8 mouse cellular contexts compared by ENCODE assay signal in the genomic region with DNA sequence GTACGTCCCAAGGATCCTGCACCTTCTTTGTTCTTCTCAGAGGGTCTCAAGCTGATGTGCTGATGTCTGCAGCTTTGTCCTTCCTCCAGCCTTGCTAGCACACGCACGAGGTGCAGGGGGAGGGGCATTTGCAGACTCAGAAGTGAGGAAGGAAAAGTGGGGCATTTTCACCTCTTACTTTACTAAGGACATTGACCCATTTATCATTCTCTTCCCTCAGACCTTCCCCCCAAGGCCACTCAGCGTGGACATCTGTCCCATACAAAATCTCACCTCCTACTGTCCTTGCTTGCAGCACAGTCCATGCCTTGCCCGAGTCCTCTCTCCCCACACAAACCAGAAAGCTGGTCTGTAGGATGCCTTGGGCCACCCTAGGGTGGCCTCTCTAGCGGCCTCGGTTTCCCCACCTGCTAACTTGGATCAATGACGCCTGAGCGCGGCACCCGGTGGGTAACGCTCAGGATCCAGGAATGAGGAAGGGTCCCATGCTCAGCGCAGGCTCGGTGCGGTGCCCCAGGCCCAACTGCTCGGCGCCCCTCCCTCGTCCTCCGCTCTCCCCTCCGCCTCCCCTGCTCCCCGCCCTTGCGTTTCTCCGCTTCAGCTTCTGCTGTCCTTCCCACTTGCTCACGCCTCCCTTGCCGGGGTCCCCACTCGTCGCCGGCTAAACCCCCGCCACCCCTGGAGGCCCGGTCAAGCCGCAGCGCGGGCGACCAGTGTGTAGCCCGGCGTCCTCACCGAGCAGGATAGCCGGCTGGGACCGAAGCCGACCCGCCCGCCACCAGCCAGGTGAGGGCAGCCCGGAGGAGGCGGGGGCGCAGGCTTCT. TPM values are rescaled to one million over a fixed set of nuclear protein-coding genes. Genes with fewer than 3 reads are reported as not detected.
DNase-seq lines count a peak whose midpoint lies in the region; ATAC-seq and TF ChIP-seq lines count a peak whose summit lies in the region.

A gene (plus strand): TSS at position 643 of the 824 bp plus-strand sequence.

- DNase-seq in heart, adult 9 months (ENCODE audit: low spot score in 2 of 2): no peak
- DNase-seq in brain, adult 2 months (ENCODE audit: low read depth, low spot score): peak; percentile 74
- DNase-seq in embryonic facial prominence, embryonic 14.5 days (ENCODE audit: low spot score): peak; percentile 45
- DNase-seq in liver, embryonic 13.5 days: no peak
- no peak for DNase-seq in thymus, postnatal 36 days

- H3K4me2 ChIP-seq in heart, embryonic 11.5 days: peak within 1 kb of the TSS; percentile 95
- peak within 1 kb of the TSS; percentile 96 for H3K4me2 ChIP-seq in embryonic facial prominence, embryonic 14.5 days (ENCODE audit: low read depth, low read length)
- peak within 1 kb of the TSS; percentile 91 for H3K4me2 ChIP-seq in intestine, embryonic 16.5 days (ENCODE audit: low read depth, low read length)
- peak within 1 kb of the TSS; percentile 63 for H3K4me2 ChIP-seq in liver, embryonic 13.5 days

- H3K27me3 ChIP-seq in heart, embryonic 11.5 days (ENCODE audit: control insufficient read depth, insufficient read depth, low read length): peaks cover 35% of the 10 kb centered on the region
- H3K27me3 ChIP-seq in embryonic facial prominence, embryonic 14.5 days (replicated peaks; ENCODE audit: control insufficient read depth, insufficient read depth, low read length): peaks cover 55% of the 10 kb centered on the region
- peaks cover 30% of the 10 kb centered on the region for H3K27me3 ChIP-seq in intestine, embryonic 16.5 days (replicated peaks; ENCODE audit: control insufficient read depth, insufficient read depth, low read length)
- peaks cover 93% of the 10 kb centered on the region for H3K27me3 ChIP-seq in liver, embryonic 13.5 days
- H3K27me3 ChIP-seq in small intestine, adult 2 months (ENCODE audit: control insufficient read depth, insufficient read depth, low read length): peaks cover 45% of the 10 kb centered on the region

- H3K9ac ChIP-seq in heart, embryonic 11.5 days (ENCODE audit: low read depth, low read length): peak within 1 kb of the TSS; percentile 76
- peak within 1 kb of the TSS; percentile 71 for H3K9ac ChIP-seq in embryonic facial prominence, embryonic 14.5 days (ENCODE audit: low read depth, low read length)
- peak within 1 kb of the TSS; percentile 61 for H3K9ac ChIP-seq in intestine, embryonic 16.5 days (ENCODE audit: low read depth, low read length)
- H3K9ac ChIP-seq in liver, embryonic 13.5 days: peak within 1 kb of the TSS; percentile 42; the same call in 1 of the 2 replicates

- no peak for TF ChIP-seq POLR2A in small intestine, adult 2 months (IDR thresholded peaks at IDR 0.05; ENCODE audit: low read depth, low read length)

- H3K9me3 ChIP-seq in heart, embryonic 11.5 days (replicated peaks; ENCODE audit: control insufficient read depth, low read length): no peaks in the 10 kb centered on the region
- H3K9me3 ChIP-seq in embryonic facial prominence, embryonic 14.5 days (ENCODE audit: control insufficient read depth, low read length): peaks cover 10% of the 10 kb centered on the region; the same call in 1 of the 2 replicates
- H3K9me3 ChIP-seq in intestine, embryonic 16.5 days (ENCODE audit: control insufficient read depth, low read length): no peaks in the 10 kb centered on the region
- H3K9me3 ChIP-seq in liver, embryonic 13.5 days (replicated peaks): 0 out of 2 replicates have a peak, but pooled peaks cover 3% of the 10 kb centered on the region

- TF ChIP-seq CTCF in small intestine, adult 2 months (IDR thresholded peaks at IDR 0.05; ENCODE audit: extremely low read depth, insufficient read length, insufficient replicate concordance, low read depth, low read length): no peak

- H3K4me3 ChIP-seq in heart, embryonic 11.5 days (ENCODE audit: low read depth, low read length): peak within 1 kb of the TSS; percentile 65
- peak within 1 kb of the TSS; percentile 64 for H3K4me3 ChIP-seq in embryonic facial prominence, embryonic 14.5 days (ENCODE audit: low read depth, low read length)
- peak within 1 kb of the TSS; percentile 52 for H3K4me3 ChIP-seq in intestine, embryonic 16.5 days (ENCODE audit: low read length)
- peak within 1 kb of the TSS; percentile 44 for H3K4me3 ChIP-seq in liver, embryonic 13.5 days (replicated peaks)
- peak within 1 kb of the TSS; percentile 13 for H3K4me3 ChIP-seq in small intestine, adult 2 months (ENCODE audit: low read depth, low read length)

- no peak within 1 kb of the TSS for H3K27ac ChIP-seq in heart, embryonic 11.5 days (ENCODE audit: low read depth, low read length)
- H3K27ac ChIP-seq in embryonic facial prominence, embryonic 14.5 days (replicated peaks; ENCODE audit: low read depth, low read length): no peak within 1 kb of the TSS; the same call in 1 of the 2 replicates
- H3K27ac ChIP-seq in intestine, embryonic 16.5 days (ENCODE audit: low read length): no peak within 1 kb of the TSS
- H3K27ac ChIP-seq in liver, embryonic 13.5 days: no peak within 1 kb of the TSS
- H3K27ac ChIP-seq in small intestine, adult 2 months (ENCODE audit: insufficient read depth, low read depth, low read length): no peak within 1 kb of the TSS

- WGBS in heart, embryonic 11.5 days (ENCODE audit: insufficient replicate concordance): 2% methylated on average over 45 of the region's 45 CpGs
- 2% methylated on average over 29 of the region's 45 CpGs for WGBS in embryonic facial prominence, embryonic 14.5 days
- 2% methylated on average over 44 of the region's 45 CpGs for WGBS in intestine, embryonic 16.5 days
- 2% methylated on average over 45 of the region's 45 CpGs for WGBS in liver, embryonic 13.5 days (ENCODE audit: insufficient replicate concordance)
- WGBS in small intestine, adult 2 months: 5% methylated on average over 44 of the region's 45 CpGs

- peaks cover 9% of the 10 kb centered on the region for H3K4me1 ChIP-seq in heart, embryonic 11.5 days (ENCODE audit: control insufficient read depth, insufficient read depth, low read length)
- H3K4me1 ChIP-seq in embryonic facial prominence, embryonic 14.5 days (ENCODE audit: control insufficient read depth, insufficient read depth, low read length): peaks cover 12% of the 10 kb centered on the region
- peaks cover 16% of the 10 kb centered on the region for H3K4me1 ChIP-seq in intestine, embryonic 16.5 days (ENCODE audit: control insufficient read depth, insufficient read depth, low read length)
- peaks cover 34% of the 10 kb centered on the region for H3K4me1 ChIP-seq in liver, embryonic 13.5 days (replicated peaks)
- peaks cover 13% of the 10 kb centered on the region for H3K4me1 ChIP-seq in small intestine, adult 2 months (ENCODE audit: control insufficient read depth, insufficient read depth, insufficient read length, low read length)

- no peak for ATAC-seq in heart, embryonic 11.5 days (replicated peaks; ENCODE audit: insufficient number of reproducible peaks, low FRiP score, low TSS enrichment)
- ATAC-seq in embryonic facial prominence, embryonic 14.5 days (ENCODE audit: low read depth): peak; percentile 69
- peak; percentile 27; the same call in 1 of the 2 replicates for ATAC-seq in intestine, embryonic 16.5 days
- no peak for ATAC-seq in liver, embryonic 13.5 days (ENCODE audit: low read depth)

- H3K36me3 ChIP-seq in heart, embryonic 11.5 days (ENCODE audit: control insufficient read depth, insufficient read depth, low read length): no peaks in the 10 kb centered on the region
- no peaks in the 10 kb centered on the region for H3K36me3 ChIP-seq in embryonic facial prominence, embryonic 14.5 days (ENCODE audit: control insufficient read depth, insufficient read depth, low read length)
- no peaks in the 10 kb centered on the region for H3K36me3 ChIP-seq in intestine, embryonic 16.5 days (ENCODE audit: control insufficient read depth, insufficient read depth, low read length)
- H3K36me3 ChIP-seq in liver, embryonic 13.5 days: no peaks in the 10 kb centered on the region
- no peaks in the 10 kb centered on the region for H3K36me3 ChIP-seq in small intestine, adult 2 months (ENCODE audit: control insufficient read depth, insufficient read depth, low read length)

RNA-seq across cellular contexts. Expression of the gene that starts here (rescaled TPM):
- polyA plus RNA-seq in heart, embryonic 11.5 days (2014; fragmentation: Nextera tagmentation; extraction: Ambion mirVana): 15.7 and 16.2 TPM in 2 replicates
- 19.9 and 22.8 TPM in 2 replicates for polyA plus RNA-seq in embryonic facial prominence, embryonic 14.5 days (2014; fragmentation: Nextera tagmentation; extraction: Ambion mirVana)
- 3.3 and 4.8 TPM in 2 replicates for polyA plus RNA-seq in intestine, embryonic 16.5 days (2015; fragmentation: Nextera tagmentation; extraction: Ambion mirVana)
- 3.0 and 4.4 TPM in 2 replicates for polyA plus RNA-seq in liver, embryonic 13.5 days (2015; fragmentation: Nextera tagmentation; extraction: Ambion mirVana)
- 3.5 and 4.0 TPM in 2 replicates for polyA plus RNA-seq in small intestine, adult 2 months (2012; rRNA removed)

Comparison
In these comparisons a context has a peak if more than half of its experiments do, and no peak if none do; other contexts are left out.
1. ATAC-seq: peak in embryonic facial prominence, embryonic 14.5 days (single experiment) and intestine, embryonic 16.5 days (single experiment); none in heart, embryonic 11.5 days (single experiment) and liver, embryonic 13.5 days (single experiment).
2. H3K4me3 ChIP-seq: peak in every context shown above with its lines; median percentile 65 in heart, embryonic 11.5 days; 64 in embryonic facial prominence, embryonic 14.5 days; 52 in intestine, embryonic 16.5 days; 44 in liver, embryonic 13.5 days; 13 in small intestine, adult 2 months.
3. DNase-seq: peak in brain, adult 2 months (single experiment) and embryonic facial prominence, embryonic 14.5 days (single experiment); none in heart, adult 9 months (0 of 2), liver, embryonic 13.5 days (single experiment) and thymus, postnatal 36 days (0 of 2).
4. Peak in every context shown above with its lines, with median percentiles within 50 percentile points of each other: H3K4me2 ChIP-seq and H3K9ac ChIP-seq.